Mouse (Mus musculus) neural tube, embryonic 11.5 days (tissue): Measurements from ENCODE around the gene Ptpn23. TPM values are rescaled to one million over a fixed set of nuclear protein-coding genes. Genes with fewer than 3 reads are reported as not detected.

ENCODE experiments used
- ATAC-seq: fragments of 200-750 bp; cut with Nextera tagmentation; 2 replicates; pipeline ENCODE4 v1.8.0; 2017; ENCODE audit warnings: moderate number of reproducible peaks, mild to moderate bottlenecking, moderate TSS enrichment, moderate library complexity; ENCODE audit not compliant: insufficient read depth, low FRiP score, low TSS enrichment
- DNase-seq: peaks from one replicate; pipeline ENCODE4 v3.0.0-alpha.2; 2015; ENCODE audit warnings: low spot score
- H3K27ac ChIP-seq: fragments of 300-500 bp; sonication (generic); 2 replicates; pipeline ENCODE4 v1.5.1; 2014; ENCODE audit warnings: low read depth, mild to moderate bottlenecking, low read length
- H3K27me3 ChIP-seq: fragments of 300-500 bp; sonication (generic); 2 replicates; pipeline ENCODE4 v1.6.1; 2014; ENCODE audit warnings: mild to moderate bottlenecking, low read length, mixed read lengths; ENCODE audit not compliant: control insufficient read depth, insufficient read depth
- H3K36me3 ChIP-seq: fragments of 300-500 bp; sonication (generic); 2 replicates; pipeline ENCODE4 v1.6.1; 2014; ENCODE audit warnings: mild to moderate bottlenecking, low read length, moderate library complexity, mixed read lengths; ENCODE audit not compliant: control insufficient read depth, insufficient read depth
- H3K4me1 ChIP-seq: fragments of 300-500 bp; sonication (generic); 2 replicates; pipeline ENCODE4 v1.6.1; 2014; ENCODE audit warnings: low read length, mixed read lengths; ENCODE audit not compliant: control insufficient read depth, insufficient read depth
- H3K4me2 ChIP-seq: fragments of 300-500 bp; sonication (generic); 2 replicates; pipeline ENCODE4 v1.6.1; 2014; ENCODE audit warnings: low read depth, mild to moderate bottlenecking, moderate library complexity
- H3K4me3 ChIP-seq: fragments of 300-500 bp; sonication (generic); 2 replicates; pipeline ENCODE4 v1.5.1; 2014; ENCODE audit warnings: low read depth, low read length
- H3K9ac ChIP-seq: fragments of 300-500 bp; sonication (generic); 2 replicates; pipeline ENCODE4 v1.6.1; 2014; ENCODE audit warnings: mild to moderate bottlenecking, low read length
- H3K9me3 ChIP-seq: fragments of 300-500 bp; sonication (generic); 2 replicates; pipeline ENCODE4 v1.6.1; 2016; ENCODE audit warnings: low read length; ENCODE audit not compliant: control insufficient read depth
- WGBS: fragments of 180-500 bp; shearing (Covaris S2); extraction: QIAGEN DNeasy Blood & Tissue Kit; methylation state at CpG from one replicate; pipeline ENCODE4 v1.1.7; 2014; 5-methylcytosine and 5-hydroxymethylcytosine counted together
- polyA plus RNA-seq: library from polyadenylated mRNA; unstranded; fragments of >200 nt; fragmentation: Nextera tagmentation; extraction: Ambion mirVana; gene quantifications from 2 replicates; pipeline ENCODE4 v1.2.1, GENCODE M21; 2014

Ptpn23 gene
- polyA plus RNA-seq, result 15.4 and 15.9 TPM in 2 replicates

- ATAC-seq, result peak; percentile 94
- Histone ChIP-seq H3K27ac (peak within 1 kb of the TSS; percentile 60), H3K9ac (peak within 1 kb of the TSS; percentile 82), H3K36me3 (no peaks in the 10 kb centered on the region; the same call in 1 of the 2 replicates), H3K4me1 (peaks cover 5% of the 10 kb centered on the region), H3K4me3 (peak within 1 kb of the TSS; percentile 85), H3K4me2 (peak within 1 kb of the TSS; percentile 87), H3K9me3 (no peaks in the 10 kb centered on the region), H3K27me3 (no peaks in the 10 kb centered on the region)
- DNase-seq, result peak; percentile 98
- WGBS, result under 1% methylated on average over 39 of the region's 39 CpGs
Measured at GRCm38 (mm10) chr9:110408099-110408773, at the start of gene Ptpn23. Gene Ptpn23, minus strand, starts transcription at chr9:110408213.

- DNase-seq, result no peak
- Histone ChIP-seq H3K4me2 (no peak overlapping the region), H3K27me3 (no peaks in the 10 kb centered on the region), H3K27ac (no peak overlapping the region), H3K9me3 (no peaks in the 10 kb centered on the region), H3K4me3 (no peak overlapping the region), H3K4me1 (no peaks in the 10 kb centered on the region), H3K9ac (no peak overlapping the region), H3K36me3 (no peaks in the 10 kb centered on the region)
- no peak for ATAC-seq
- 84% methylated on average over 3 of the region's 3 CpGs for WGBS
Measured at GRCm38 (mm10) chr9:110452523-110452922, 44.5 kb upstream of the Ptpn23 start.

GRCm38 (mm10) chr9:110448857-110449617 lies 41.0 kb upstream of the Ptpn23 start:
- Histone ChIP-seq H3K4me2 (no peak overlapping the region), H3K9me3 (no peaks in the 10 kb centered on the region), H3K27ac (no peak overlapping the region), H3K36me3 (no peaks in the 10 kb centered on the region), H3K4me3 (no peak overlapping the region), H3K9ac (no peak overlapping the region), H3K27me3 (no peaks in the 10 kb centered on the region), H3K4me1 (no peaks in the 10 kb centered on the region)
- 28% methylated on average over 11 of the region's 11 CpGs for WGBS
- ATAC-seq, result no peak
- DNase-seq, result peak; percentile 80

GRCm38 (mm10) chr9:110448356-110448755 lies 40.3 kb upstream of the Ptpn23 start:
- ATAC-seq (no peak), DNase-seq (no peak)
- no peak overlapping the region for H3K27ac ChIP-seq
- H3K9me3 ChIP-seq, result no peaks in the 10 kb centered on the region
- H3K27me3 ChIP-seq, result no peaks in the 10 kb centered on the region
- WGBS, result 87% methylated on average over 15 of the region's 15 CpGs
- H3K9ac ChIP-seq, result no peak overlapping the region
- H3K4me3 ChIP-seq, result no peak overlapping the region
- no peak overlapping the region for H3K4me2 ChIP-seq
- H3K36me3 ChIP-seq, result no peaks in the 10 kb centered on the region
- H3K4me1 ChIP-seq, result no peaks in the 10 kb centered on the region

- H3K27ac ChIP-seq, result no peak overlapping the region
- no peaks in the 10 kb centered on the region for H3K4me1 ChIP-seq
- ATAC-seq, result no peak
- H3K36me3 ChIP-seq, result no peaks in the 10 kb centered on the region
- H3K4me3 ChIP-seq, result no peak overlapping the region
- H3K4me2 ChIP-seq, result no peak overlapping the region
- no peaks in the 10 kb centered on the region for H3K27me3 ChIP-seq
- H3K9me3 ChIP-seq, result no peaks in the 10 kb centered on the region
- 86% methylated on average over 6 of the region's 6 CpGs for WGBS
- no peak overlapping the region for H3K9ac ChIP-seq
- no peak for DNase-seq
Measured at GRCm38 (mm10) chr9:110440559-110440958, 32.5 kb upstream of the Ptpn23 start.

- Histone ChIP-seq H3K4me1 (no peaks in the 10 kb centered on the region), H3K9ac (no peak overlapping the region), H3K27me3 (no peaks in the 10 kb centered on the region), H3K36me3 (no peaks in the 10 kb centered on the region), H3K4me3 (no peak overlapping the region), H3K9me3 (no peaks in the 10 kb centered on the region), H3K27ac (no peak overlapping the region), H3K4me2 (no peak overlapping the region)
- no peak for DNase-seq
- ATAC-seq, result no peak
- WGBS, result 71% methylated on average over 4 of the region's 5 CpGs
Measured at GRCm38 (mm10) chr9:110440049-110440448, 32.0 kb upstream of the Ptpn23 start.

- H3K4me1 ChIP-seq, result no peaks in the 10 kb centered on the region
Measured at GRCm38 (mm10) chr9:110436041-110436440, 28.0 kb upstream of the Ptpn23 start.

GRCm38 (mm10) chr9:110433045-110433444 lies 25.0 kb upstream of the Ptpn23 start:
- H3K4me1 ChIP-seq, result no peaks in the 10 kb centered on the region
- H3K9me3 ChIP-seq, result no peaks in the 10 kb centered on the region
- H3K4me2 ChIP-seq, result no peak overlapping the region
- no peak overlapping the region for H3K9ac ChIP-seq
- 96% methylated on average over 2 of the region's 2 CpGs for WGBS
- no peak for ATAC-seq
- H3K27ac ChIP-seq, result no peak overlapping the region
- H3K27me3 ChIP-seq, result no peaks in the 10 kb centered on the region
- no peak overlapping the region for H3K4me3 ChIP-seq
- no peak for DNase-seq
- peaks cover 5% of the 10 kb centered on the region; the same call in 1 of the 2 replicates for H3K36me3 ChIP-seq

More at GRCm38 (mm10) chr9:110436041-110436440, 28.0 kb upstream of the Ptpn23 start:
- WGBS, result 96% methylated on average over 11 of the region's 11 CpGs
- DNase-seq, result no peak
- no peak overlapping the region for H3K27ac ChIP-seq
- no peaks in the 10 kb centered on the region for H3K9me3 ChIP-seq
- H3K36me3 ChIP-seq, result no peaks in the 10 kb centered on the region
- H3K9ac ChIP-seq, result no peak overlapping the region
- no peaks in the 10 kb centered on the region for H3K27me3 ChIP-seq
- ATAC-seq, result no peak
- no peak overlapping the region for H3K4me3 ChIP-seq
- H3K4me2 ChIP-seq, result no peak overlapping the region
